Mouse (Mus musculus) lung, postnatal 0 days (tissue): Measurements from ENCODE around the gene Dapk1. TPM values are rescaled to one million over a fixed set of nuclear protein-coding genes. Genes with fewer than 3 reads are reported as not detected.

Experiments used
- ATAC-seq: fragments of 200-750 bp; cut with Nextera tagmentation; 2 replicates; pipeline ENCODE4 v1.8.0; 2017; ENCODE audit warnings: moderate library complexity
- DNase-seq: peaks from one replicate; pipeline ENCODE4 v3.0.0-alpha.2; 2016; ENCODE audit warnings: low spot score
- H3K27ac ChIP-seq: fragments of 300-500 bp; sonication (generic); 2 replicates; pipeline ENCODE4 v1.5.1; 2014; ENCODE audit warnings: antibody characterized with exemption, mild to moderate bottlenecking, low read length, mixed read lengths
- H3K27me3 ChIP-seq: fragments of 300-500 bp; sonication (generic); replicated peaks from 2 replicates; pipeline ENCODE4 v1.6.1; 2014; ENCODE audit warnings: low read length, mixed read lengths; ENCODE audit not compliant: insufficient read depth
- H3K36me3 ChIP-seq: fragments of 300-500 bp; sonication (generic); 2 replicates; pipeline ENCODE4 v1.6.1; 2014; ENCODE audit warnings: low read length, mixed read lengths; ENCODE audit not compliant: insufficient read depth
- H3K4me1 ChIP-seq: fragments of 300-500 bp; sonication (generic); 2 replicates; pipeline ENCODE4 v1.6.1; 2014; ENCODE audit warnings: antibody characterized with exemption, low read depth, low read length, mixed read lengths; ENCODE audit not compliant: insufficient read depth
- H3K4me2 ChIP-seq: fragments of 300-500 bp; sonication (generic); replicated peaks from 2 replicates; pipeline ENCODE4 v1.6.1; 2014; ENCODE audit warnings: low read depth, mild to moderate bottlenecking, low read length, moderate library complexity, mixed read lengths
- H3K4me3 ChIP-seq: fragments of 300-500 bp; sonication (generic); 2 replicates; pipeline ENCODE4 v1.5.1; 2014; ENCODE audit warnings: low read depth, low read length
- H3K9ac ChIP-seq: fragments of 300-500 bp; sonication (generic); replicated peaks from 2 replicates; pipeline ENCODE4 v1.6.1; 2014; ENCODE audit warnings: low read depth, mild to moderate bottlenecking
- H3K9me3 ChIP-seq: fragments of 300-500 bp; sonication (generic); 2 replicates; pipeline ENCODE4 v1.6.1; 2016; ENCODE audit warnings: low read length, mixed read lengths
- CTCF ChIP-seq: IDR thresholded peaks from 2 replicates; pipeline ENCODE4 v1.5.1; 2016; ENCODE audit warnings: antibody characterized with exemption, mild to moderate bottlenecking
- EP300 ChIP-seq: IDR thresholded peaks from 2 replicates; pipeline ENCODE4 v1.6.1; 2016; ENCODE audit warnings: antibody characterized with exemption, mild to moderate bottlenecking, control low read depth
- WGBS: fragments of 180-500 bp; shearing (Covaris S2); extraction: QIAGEN DNeasy Blood & Tissue Kit; methylation state at CpG from one replicate; pipeline ENCODE4 v1.1.7; 2014; 5-methylcytosine and 5-hydroxymethylcytosine counted together
- polyA plus RNA-seq: library from polyadenylated mRNA; unstranded; fragments of >200 nt; fragmentation: Nextera tagmentation; extraction: Ambion mirVana; gene quantifications from 2 replicates; pipeline ENCODE4 v1.2.1, GENCODE M21; 2015

Dapk1 gene
- polyA plus RNA-seq, 1 experiment from 2014 or later, result 48.7 TPM

DNA sequence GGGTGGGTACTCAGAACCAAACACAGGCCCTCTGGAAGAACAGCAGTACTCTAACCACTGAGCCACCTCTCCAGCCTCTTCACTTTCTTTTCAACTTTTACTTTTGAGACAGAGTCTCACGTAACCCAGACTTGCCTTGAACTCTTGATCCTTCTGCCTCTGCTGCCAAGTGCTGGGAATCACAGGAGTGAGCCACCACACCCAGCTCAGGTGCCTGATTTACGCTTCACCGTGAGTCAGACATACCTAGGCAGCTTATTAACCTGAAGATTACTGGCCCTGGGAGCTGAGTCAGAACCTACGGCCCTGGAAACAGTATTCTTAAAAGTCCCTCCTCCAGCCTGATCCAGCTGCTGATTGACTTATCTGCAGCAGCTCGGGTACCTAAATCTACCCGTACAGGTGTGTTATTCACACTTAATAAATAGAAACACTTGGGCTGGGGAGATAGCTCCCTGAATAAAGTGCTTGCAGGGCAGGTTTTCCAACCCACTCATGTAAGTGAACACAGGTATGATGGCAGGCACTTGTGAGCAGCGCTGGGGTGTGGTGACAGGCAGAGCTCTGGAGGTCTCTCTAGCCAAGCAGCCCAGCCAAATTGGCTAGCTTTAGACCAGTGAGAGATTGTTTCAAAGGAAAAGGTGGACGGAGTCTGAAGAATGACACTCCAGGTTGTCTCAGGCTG is 60.9 kb downstream of the Dapk1 start:
- 58% methylated on average over 8 of the region's 8 CpGs for WGBS
- Histone ChIP-seq H3K36me3 (no peaks in the 10 kb centered on the region), H3K27me3 (no peaks in the 10 kb centered on the region), H3K9ac (no peak overlapping the region), H3K4me3 (no peak overlapping the region), H3K9me3 (no peaks in the 10 kb centered on the region), H3K27ac (peak overlapping the region; percentile 82), H3K4me1 (peaks cover 17% of the 10 kb centered on the region; the same call in 1 of the 2 replicates), H3K4me2 (no peak overlapping the region)
- DNase-seq (peak; percentile 87), ATAC-seq (peak; percentile 80)
- TF ChIP-seq EP300 (peak; percentile 88), CTCF (no peak)

- TF ChIP-seq EP300 (no peak), CTCF (no peak)
- 45% methylated on average over 3 of the region's 3 CpGs for WGBS
- H3K4me1 ChIP-seq, result peaks cover 17% of the 10 kb centered on the region; the same call in 1 of the 2 replicates
- ATAC-seq (no peak), DNase-seq (peak; percentile 16)
- H3K27me3 ChIP-seq, result no peaks in the 10 kb centered on the region
- H3K36me3 ChIP-seq, result no peaks in the 10 kb centered on the region
- H3K9me3 ChIP-seq, result no peaks in the 10 kb centered on the region
- H3K4me3 ChIP-seq, result no peak overlapping the region
- peak overlapping the region; percentile 82 for H3K27ac ChIP-seq
- H3K9ac ChIP-seq, result no peak overlapping the region
- H3K4me2 ChIP-seq, result no peak overlapping the region
These were observed 62.3 kb downstream of the Dapk1 start for GRCm38 (mm10) chr13:60664058-60664457.

DNA sequence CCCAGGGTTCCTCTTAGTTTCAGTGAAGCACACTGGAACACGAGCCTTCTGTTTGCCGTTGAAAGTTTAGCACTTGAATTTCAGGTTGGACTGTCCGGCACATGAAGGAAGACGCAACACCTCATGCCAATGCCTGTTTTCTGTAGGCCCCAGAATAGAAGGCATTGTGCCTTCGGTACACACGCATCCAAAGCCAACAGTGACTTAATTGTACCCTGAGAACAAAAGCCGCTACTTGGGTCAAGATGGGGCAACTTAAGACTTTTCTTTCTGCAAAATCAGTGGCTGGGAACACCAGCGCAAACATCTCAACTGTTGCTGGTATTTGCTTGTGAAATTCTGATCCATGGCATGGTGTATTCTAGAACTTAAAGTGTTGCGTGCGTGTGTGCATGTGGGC is 63.1 kb downstream of the Dapk1 start:
- H3K36me3 ChIP-seq, result no peaks in the 10 kb centered on the region
- no peaks in the 10 kb centered on the region for H3K9me3 ChIP-seq
- TF ChIP-seq EP300 (peak; percentile 55; the same call in 1 of the 2 replicates), CTCF (no peak)
- WGBS, result 64% methylated on average over 10 of the region's 10 CpGs
- no peak overlapping the region for H3K4me2 ChIP-seq
- H3K4me3 ChIP-seq, result no peak overlapping the region
- H3K27me3 ChIP-seq, result no peaks in the 10 kb centered on the region
- DNase-seq (peak; percentile 60), ATAC-seq (peak; percentile 32)
- no peak overlapping the region for H3K9ac ChIP-seq
- peak overlapping the region; percentile 82 for H3K27ac ChIP-seq
- peaks cover 17% of the 10 kb centered on the region; the same call in 1 of the 2 replicates for H3K4me1 ChIP-seq

DNA sequence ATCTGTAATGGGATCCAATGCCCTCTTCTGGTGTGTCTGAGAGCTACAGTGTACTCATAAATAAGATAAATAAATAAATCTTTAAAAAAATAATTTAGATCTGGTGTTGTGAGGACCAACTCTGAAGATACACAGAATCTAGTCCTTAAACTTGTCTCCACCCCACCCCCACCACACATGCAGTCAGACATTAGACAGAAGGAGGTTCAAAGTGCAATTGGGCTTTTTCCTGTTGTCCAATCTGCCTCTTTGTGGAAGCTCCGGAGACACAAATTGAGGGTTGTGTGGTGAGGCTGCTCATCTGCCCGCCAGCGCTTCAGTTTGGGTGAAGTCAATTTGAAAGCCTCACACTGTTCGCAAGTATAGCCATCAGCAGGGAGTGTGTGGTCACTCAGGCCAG is 63.7 kb downstream of the Dapk1 start:
- H3K9me3 ChIP-seq, result no peaks in the 10 kb centered on the region
- peaks cover 16% of the 10 kb centered on the region; the same call in 1 of the 2 replicates for H3K4me1 ChIP-seq
- H3K36me3 ChIP-seq, result no peaks in the 10 kb centered on the region
- H3K9ac ChIP-seq, result no peak overlapping the region
- no peaks in the 10 kb centered on the region for H3K27me3 ChIP-seq
- peak overlapping the region; percentile 82 for H3K27ac ChIP-seq
- TF ChIP-seq EP300, result no peak
- no peak for TF ChIP-seq CTCF
- no peak overlapping the region for H3K4me3 ChIP-seq
- DNase-seq, result peak; percentile 3
- 93% methylated on average over 4 of the region's 4 CpGs for WGBS
- no peak for ATAC-seq
- H3K4me2 ChIP-seq, result no peak overlapping the region

- no peak for ATAC-seq
- H3K4me3 ChIP-seq, result no peak overlapping the region
- WGBS, result 60% methylated on average over 6 of the region's 6 CpGs
These were observed 66.3 kb downstream of the Dapk1 start for GRCm38 (mm10) chr13:60668036-60668435.

GRCm38 (mm10) chr13:60670605-60671004 is 68.9 kb downstream of the Dapk1 start:
- ATAC-seq (no peak), DNase-seq (peak; percentile 57)
- TF ChIP-seq EP300 (peak; percentile 44; the same call in 1 of the 2 replicates), CTCF (no peak)
- Histone ChIP-seq H3K4me2 (no peak overlapping the region), H3K27ac (peak overlapping the region; percentile 65), H3K36me3 (no peaks in the 10 kb centered on the region), H3K9ac (no peak overlapping the region), H3K9me3 (no peaks in the 10 kb centered on the region), H3K4me1 (peaks cover 30% of the 10 kb centered on the region; the same call in 1 of the 2 replicates), H3K4me3 (no peak overlapping the region), H3K27me3 (no peaks in the 10 kb centered on the region)
- WGBS, result 21% methylated on average over 10 of the region's 10 CpGs

More at GRCm38 (mm10) chr13:60668036-60668435, 66.3 kb downstream of the Dapk1 start:
- no peak for DNase-seq
- H3K9me3 ChIP-seq, result no peaks in the 10 kb centered on the region
- H3K9ac ChIP-seq, result no peak overlapping the region
- peaks cover 21% of the 10 kb centered on the region; the same call in 1 of the 2 replicates for H3K4me1 ChIP-seq
- 0 out of 2 replicates have a peak overlapping the region, but pooled peaks have one; percentile 9 for H3K27ac ChIP-seq
- no peak overlapping the region for H3K4me2 ChIP-seq
- no peaks in the 10 kb centered on the region for H3K36me3 ChIP-seq
- no peak for TF ChIP-seq CTCF
- no peak for TF ChIP-seq EP300
- no peaks in the 10 kb centered on the region for H3K27me3 ChIP-seq
